Mouse (Mus musculus) ovary, postnatal 36 days (tissue): ENCODE data around the gene AY761184.
"Not testable (repeated sequence)": the region's sequence is repeated elsewhere in the genome, so short reads cannot be mapped to it uniquely, and the experiment has no call there.

Source experiments
- DNase-seq: peaks from one replicate; pipeline ENCODE4 v3.0.0; 2022; ENCODE audit warnings: low spot score, mixed read lengths

AY761184 gene

DNA sequence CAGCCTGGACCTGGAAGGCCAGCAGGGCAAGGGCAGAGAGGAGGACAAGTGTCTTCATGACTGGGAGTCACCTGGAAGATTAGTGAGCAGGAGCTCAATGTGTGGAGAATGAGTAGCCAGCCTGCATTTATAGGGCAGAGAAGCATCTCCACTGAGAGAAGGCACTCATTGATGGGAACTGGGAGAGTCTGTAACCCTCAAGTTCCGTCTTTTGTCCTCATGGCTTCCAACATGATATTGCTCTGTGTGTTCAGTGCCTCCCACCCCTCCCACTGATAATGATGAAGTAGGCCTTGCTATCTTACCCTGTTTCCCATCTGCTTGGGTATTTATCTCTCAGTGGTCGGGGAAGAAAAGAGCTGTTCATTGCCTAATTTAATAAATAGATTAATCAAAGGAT is at the start of gene AY761184:
Gene AY761184, minus strand, starts transcription at position 101 of the 400 bp plus-strand sequence.
- DNase-seq: not testable (repeated sequence)

- DNase-seq: not testable (repeated sequence)
Observed at GRCm38 (mm10) chr8:21665497-21665896, 37.9 kb downstream of the AY761184 start, which contains the start of gene Defa34. Defa34 (plus strand) TSS chr8:21665797.

- not testable (repeated sequence) for DNase-seq
Observed at GRCm38 (mm10) chr8:21655480-21655879, 48.0 kb downstream of the AY761184 start, which contains the start of gene Defa17. Defa17 (plus strand) TSS chr8:21655780.
